Mouse (Mus musculus) heart, embryonic 12.5 days (tissue): ENCODE data around the gene Tmem247. TPM values are rescaled to one million over a fixed set of nuclear protein-coding genes. Genes with fewer than 3 reads are reported as not detected.
A peak's percentile ranks its signal among the peaks of the same experiment; 100 is the strongest.

Source experiments
- ATAC-seq: fragments of 200-750 bp; cut with Nextera tagmentation; 2 replicates; pipeline ENCODE4 v1.8.0; 2017; ENCODE audit warnings: moderate TSS enrichment, moderate library complexity; ENCODE audit not compliant: insufficient number of reproducible peaks, low FRiP score
- H3K27ac ChIP-seq: fragments of 300-500 bp; sonication (generic); 2 replicates; pipeline ENCODE4 v1.5.1; 2016; ENCODE audit warnings: mild to moderate bottlenecking, moderate library complexity; ENCODE audit not compliant: poor library complexity, severe bottlenecking
- H3K27me3 ChIP-seq: fragments of 300-500 bp; sonication (generic); replicated peaks from 2 replicates; pipeline ENCODE4 v1.6.1; 2016; ENCODE audit warnings: mild to moderate bottlenecking, moderate library complexity
- H3K36me3 ChIP-seq: fragments of 300-500 bp; sonication (generic); 2 replicates; pipeline ENCODE4 v1.6.1; 2016; ENCODE audit warnings: mild to moderate bottlenecking, moderate library complexity
- H3K4me1 ChIP-seq: fragments of 300-500 bp; sonication (generic); replicated peaks from 2 replicates; pipeline ENCODE4 v1.6.1; 2016; ENCODE audit warnings: mild to moderate bottlenecking
- H3K4me2 ChIP-seq: fragments of 300-500 bp; sonication (generic); 2 replicates; pipeline ENCODE4 v1.6.1; 2016; ENCODE audit warnings: mild to moderate bottlenecking, moderate library complexity
- H3K4me3 ChIP-seq: fragments of 300-500 bp; sonication (generic); 2 replicates; pipeline ENCODE4 v1.5.1; 2016; ENCODE audit warnings: mild to moderate bottlenecking
- H3K9ac ChIP-seq: fragments of 300-500 bp; sonication (generic); 2 replicates; pipeline ENCODE4 v1.6.1; 2016; ENCODE audit warnings: mild to moderate bottlenecking, moderate library complexity
- H3K9me3 ChIP-seq: fragments of 300-500 bp; sonication (generic); replicated peaks from 2 replicates; pipeline ENCODE4 v1.6.1; 2016; ENCODE audit warnings: mild to moderate bottlenecking, moderate library complexity
- WGBS: fragments of 180-500 bp; shearing (Covaris S2); methylation state at CpG from one replicate; pipeline ENCODE4 v1.1.7; 2016; 5-methylcytosine and 5-hydroxymethylcytosine counted together
- polyA plus RNA-seq: library from polyadenylated mRNA; unstranded; fragments of >200 nt; fragmentation: Nextera tagmentation; extraction: Ambion mirVana; gene quantifications from 2 replicates; pipeline ENCODE4 v1.2.1, GENCODE M21; 2016

Tmem247 gene
- polyA plus RNA-seq, 1 experiment from 2014 or later, result not detected

GRCm38 (mm10) chr17:86938683-86939082 is 21.5 kb downstream of the Tmem247 start:
- WGBS, result 64% methylated on average over 7 of the region's 7 CpGs
- Histone ChIP-seq H3K27ac (no peak overlapping the region), H3K4me1 (peaks cover 22% of the 10 kb centered on the region), H3K4me3 (no peak overlapping the region), H3K36me3 (no peaks in the 10 kb centered on the region), H3K9ac (no peak overlapping the region), H3K4me2 (no peak overlapping the region), H3K27me3 (peaks cover 13% of the 10 kb centered on the region), H3K9me3 (no peaks in the 10 kb centered on the region)
- ATAC-seq, result no peak

GRCm38 (mm10) chr17:86942112-86942511 is 25.0 kb downstream of the Tmem247 start:
- H3K4me1 ChIP-seq, result peaks cover 22% of the 10 kb centered on the region
- H3K27ac ChIP-seq, result no peak overlapping the region
- H3K9me3 ChIP-seq, result no peaks in the 10 kb centered on the region
- no peak overlapping the region for H3K4me3 ChIP-seq
- WGBS, result 60% methylated on average over 6 of the region's 6 CpGs
- H3K4me2 ChIP-seq, result no peak overlapping the region
- no peaks in the 10 kb centered on the region for H3K36me3 ChIP-seq
- no peak for ATAC-seq
- no peak overlapping the region for H3K9ac ChIP-seq
- 0 out of 2 replicates have a peak, but pooled peaks cover 8% of the 10 kb centered on the region for H3K27me3 ChIP-seq

- Histone ChIP-seq H3K4me2 (no peak overlapping the region), H3K27ac (no peak overlapping the region), H3K9me3 (no peaks in the 10 kb centered on the region), H3K9ac (no peak overlapping the region), H3K4me3 (no peak overlapping the region), H3K4me1 (peaks cover 16% of the 10 kb centered on the region), H3K27me3 (0 out of 2 replicates have a peak, but pooled peaks cover 8% of the 10 kb centered on the region), H3K36me3 (no peaks in the 10 kb centered on the region)
- 79% methylated on average over 6 of the region's 6 CpGs for WGBS
- no peak for ATAC-seq
Observed at GRCm38 (mm10) chr17:86943158-86943557, 26.0 kb downstream of the Tmem247 start.

- H3K27ac ChIP-seq, result no peak overlapping the region
- H3K4me2 ChIP-seq, result no peak overlapping the region
- no peaks in the 10 kb centered on the region for H3K9me3 ChIP-seq
- H3K4me1 ChIP-seq, result peaks cover 10% of the 10 kb centered on the region
- H3K36me3 ChIP-seq, result no peaks in the 10 kb centered on the region
- WGBS, result 48% methylated on average over 4 of the region's 4 CpGs
- H3K4me3 ChIP-seq, result no peak overlapping the region
- H3K9ac ChIP-seq, result no peak overlapping the region
- no peak for ATAC-seq
- 0 out of 2 replicates have a peak, but pooled peaks cover 3% of the 10 kb centered on the region for H3K27me3 ChIP-seq
Observed at GRCm38 (mm10) chr17:86946078-86946477, 28.9 kb downstream of the Tmem247 start.

DNA sequence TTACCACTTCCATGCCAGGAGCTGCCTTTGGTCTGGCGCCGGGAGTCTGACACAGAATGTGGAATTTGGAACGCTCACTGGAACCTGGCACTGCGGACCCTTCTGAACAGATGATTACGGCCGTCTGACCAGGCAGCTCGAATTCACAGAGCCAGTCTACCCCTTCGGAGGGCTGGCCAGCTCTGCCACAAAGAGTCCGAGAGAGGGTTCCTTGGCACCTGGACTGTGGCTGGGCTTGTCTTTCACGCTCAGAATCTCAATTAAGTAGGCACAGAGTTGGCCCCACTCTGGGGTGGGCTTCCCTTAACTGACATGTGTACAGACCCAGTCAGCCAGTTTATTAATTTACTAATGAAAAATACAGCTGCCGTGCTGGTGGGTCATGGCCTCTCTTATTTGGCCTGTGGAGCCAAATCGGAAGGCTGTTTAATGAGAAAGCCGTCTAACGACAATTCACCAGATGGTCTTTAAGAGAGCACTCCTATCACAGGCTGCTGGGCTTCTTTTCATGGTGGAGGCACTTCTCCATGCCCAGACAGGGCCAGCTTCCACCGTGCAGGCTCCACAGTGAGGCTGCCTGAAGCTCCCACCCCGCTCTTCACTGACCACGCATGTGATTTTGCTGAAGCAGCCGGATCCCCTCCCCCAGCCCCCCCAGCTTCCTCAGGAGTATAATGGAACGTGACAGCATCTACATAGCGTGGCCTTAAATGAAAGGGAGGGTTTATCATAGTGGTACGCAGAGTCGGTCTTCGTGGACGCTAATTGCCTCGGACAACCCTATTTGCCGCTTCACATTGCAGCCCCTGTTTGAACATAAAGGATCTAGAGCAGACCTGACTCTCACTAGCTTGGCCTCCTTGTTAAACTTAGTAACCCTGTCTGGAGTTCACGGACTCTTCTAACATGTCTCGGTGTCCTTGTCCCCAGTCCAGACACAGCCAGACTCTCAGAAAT is 31.0 kb downstream of the Tmem247 start, which contains the start of gene Atp6v1e2:
Gene Atp6v1e2, minus strand, starts transcription at position 58 of the 957 bp plus-strand sequence.
- no peaks in the 10 kb centered on the region for H3K27me3 ChIP-seq
- no peak within 1 kb of the TSS for H3K4me3 ChIP-seq
- ATAC-seq, result no peak
- H3K4me2 ChIP-seq, result no peak within 1 kb of the TSS
- no peaks in the 10 kb centered on the region for H3K36me3 ChIP-seq
- H3K9me3 ChIP-seq, result no peaks in the 10 kb centered on the region
- no peak within 1 kb of the TSS for H3K27ac ChIP-seq
- H3K4me1 ChIP-seq, result no peaks in the 10 kb centered on the region
- WGBS, result 84% methylated on average over 28 of the region's 28 CpGs
- no peak within 1 kb of the TSS for H3K9ac ChIP-seq

- Histone ChIP-seq H3K4me3 (no peak overlapping the region), H3K9me3 (no peaks in the 10 kb centered on the region), H3K4me1 (no peaks in the 10 kb centered on the region), H3K9ac (no peak overlapping the region), H3K27me3 (no peaks in the 10 kb centered on the region), H3K36me3 (no peaks in the 10 kb centered on the region), H3K27ac (no peak overlapping the region), H3K4me2 (no peak overlapping the region)
- no peak for ATAC-seq
- WGBS, result 73% methylated on average over 6 of the region's 6 CpGs
Observed at GRCm38 (mm10) chr17:86948801-86949200, 31.7 kb downstream of the Tmem247 start.

- WGBS, result 80% methylated on average over 5 of the region's 5 CpGs
- ATAC-seq, result no peak
- peak overlapping the region; percentile 69; the same call in 1 of the 2 replicates for H3K27ac ChIP-seq
Observed at GRCm38 (mm10) chr17:86957239-86957638, 40.1 kb downstream of the Tmem247 start.

DNA sequence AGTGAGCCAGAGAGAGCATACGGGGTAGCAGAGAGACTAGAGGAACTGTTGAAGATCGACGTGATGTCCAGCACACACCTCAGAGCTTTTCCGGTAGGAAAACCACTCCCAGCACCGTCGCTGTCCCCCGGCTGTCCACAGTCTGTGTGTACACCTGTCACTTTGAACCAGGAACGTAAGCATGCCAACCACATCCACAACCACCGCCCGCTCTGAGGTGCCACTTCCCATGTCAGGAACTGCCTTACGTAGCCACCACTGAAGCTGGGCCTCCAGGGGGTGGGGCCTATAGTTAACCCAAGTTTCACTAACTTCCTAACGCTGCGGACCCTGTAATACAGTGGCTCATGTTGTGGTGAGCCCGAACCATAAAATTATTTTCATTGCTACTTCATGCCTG is 40.8 kb downstream of the Tmem247 start:
- peak overlapping the region; percentile 37 for H3K4me2 ChIP-seq
- H3K4me3 ChIP-seq, result no peak overlapping the region
- no peak for ATAC-seq
- H3K4me1 ChIP-seq, result peaks cover 48% of the 10 kb centered on the region
- H3K27me3 ChIP-seq, result no peaks in the 10 kb centered on the region
- no peak overlapping the region for H3K9ac ChIP-seq
- 71% methylated on average over 14 of the region's 14 CpGs for WGBS
- H3K36me3 ChIP-seq, result no peaks in the 10 kb centered on the region
- H3K27ac ChIP-seq, result peak overlapping the region; percentile 69
- peaks cover 5% of the 10 kb centered on the region; the same call in 1 of the 2 replicates for H3K9me3 ChIP-seq

More at GRCm38 (mm10) chr17:86957239-86957638, 40.1 kb downstream of the Tmem247 start:
- Histone ChIP-seq H3K27me3 (no peaks in the 10 kb centered on the region), H3K36me3 (no peaks in the 10 kb centered on the region), H3K4me3 (no peak overlapping the region), H3K4me2 (peak overlapping the region; percentile 37; the same call in 1 of the 2 replicates), H3K9ac (no peak overlapping the region), H3K4me1 (peaks cover 48% of the 10 kb centered on the region), H3K9me3 (peaks cover 5% of the 10 kb centered on the region; the same call in 1 of the 2 replicates)

DNA sequence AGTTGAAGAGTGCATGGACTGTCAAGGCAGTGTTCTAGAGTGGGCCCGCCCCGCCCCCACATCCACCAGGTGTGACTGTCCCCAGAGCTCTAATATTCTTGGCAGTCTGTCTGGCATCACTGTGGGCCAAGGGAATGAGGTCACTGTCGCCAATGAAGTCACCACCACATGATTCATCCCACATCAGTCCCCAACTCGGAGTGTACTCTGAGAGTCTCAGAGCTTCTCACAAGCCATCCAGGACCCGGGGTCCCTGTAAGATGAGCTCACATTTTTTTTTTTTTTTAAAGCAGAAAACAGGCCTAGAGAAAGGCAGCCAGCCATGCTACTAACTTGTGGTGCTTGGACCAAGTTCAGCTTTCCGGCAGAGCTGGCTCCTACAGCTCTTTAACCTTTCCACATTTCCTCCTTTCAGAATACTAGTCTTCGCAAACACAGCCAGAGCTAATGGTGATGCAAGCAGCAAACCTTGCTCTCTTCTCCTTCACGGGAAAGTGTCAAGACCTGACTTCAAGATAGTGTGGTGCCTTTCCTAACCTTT is 44.2 kb downstream of the Tmem247 start:
- no peak overlapping the region for H3K9ac ChIP-seq
- no peak for ATAC-seq
- no peaks in the 10 kb centered on the region for H3K27me3 ChIP-seq
- H3K27ac ChIP-seq, result peak overlapping the region; percentile 96; the same call in 1 of the 2 replicates
- WGBS, result 58% methylated on average over 8 of the region's 8 CpGs
- H3K9me3 ChIP-seq, result no peaks in the 10 kb centered on the region
- H3K4me3 ChIP-seq, result no peak overlapping the region
- H3K4me2 ChIP-seq, result peak overlapping the region; percentile 90; the same call in 1 of the 2 replicates
- H3K4me1 ChIP-seq, result peaks cover 62% of the 10 kb centered on the region
- peaks cover 3% of the 10 kb centered on the region; the same call in 1 of the 2 replicates for H3K36me3 ChIP-seq

DNA sequence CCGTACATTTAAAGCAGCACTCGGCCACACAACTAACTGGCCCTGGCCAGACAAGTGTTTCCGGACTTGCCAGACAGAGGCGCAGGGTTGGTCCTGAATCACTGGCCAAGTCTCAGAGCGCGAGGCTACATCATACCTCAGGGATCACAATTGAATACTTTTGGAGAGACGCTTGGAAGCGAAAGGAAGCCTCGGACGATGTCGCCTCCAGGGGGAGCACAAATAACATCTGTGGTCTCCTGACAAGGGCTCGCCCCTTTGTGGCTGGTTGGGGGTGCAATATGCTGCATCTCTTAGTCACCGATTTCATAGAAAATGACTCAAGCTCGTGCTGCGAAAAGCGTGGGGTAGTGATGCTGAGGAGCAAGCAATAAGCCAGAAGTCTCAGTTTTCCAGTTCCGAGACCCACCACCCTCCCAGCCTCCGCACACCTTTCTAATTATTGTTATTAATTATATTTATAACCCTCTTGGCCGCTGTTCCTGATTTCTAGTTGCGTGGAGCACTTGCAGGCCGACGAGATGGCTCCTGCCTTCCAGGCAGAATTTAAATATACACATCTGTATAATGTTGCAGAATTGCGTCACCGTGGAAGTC is 45.2 kb downstream of the Tmem247 start:
- no peaks in the 10 kb centered on the region for H3K27me3 ChIP-seq
- no peaks in the 10 kb centered on the region for H3K9me3 ChIP-seq
- WGBS, result under 1% methylated on average over 24 of the region's 24 CpGs
- H3K27ac ChIP-seq, result peak overlapping the region; percentile 96
- peak overlapping the region; percentile 83 for H3K4me3 ChIP-seq
- H3K9ac ChIP-seq, result peak overlapping the region; percentile 97
- H3K36me3 ChIP-seq, result peaks cover 9% of the 10 kb centered on the region
- H3K4me2 ChIP-seq, result peak overlapping the region; percentile 90
- peaks cover 67% of the 10 kb centered on the region for H3K4me1 ChIP-seq
- peak; percentile 37 for ATAC-seq
